In the genomic region with DNA sequence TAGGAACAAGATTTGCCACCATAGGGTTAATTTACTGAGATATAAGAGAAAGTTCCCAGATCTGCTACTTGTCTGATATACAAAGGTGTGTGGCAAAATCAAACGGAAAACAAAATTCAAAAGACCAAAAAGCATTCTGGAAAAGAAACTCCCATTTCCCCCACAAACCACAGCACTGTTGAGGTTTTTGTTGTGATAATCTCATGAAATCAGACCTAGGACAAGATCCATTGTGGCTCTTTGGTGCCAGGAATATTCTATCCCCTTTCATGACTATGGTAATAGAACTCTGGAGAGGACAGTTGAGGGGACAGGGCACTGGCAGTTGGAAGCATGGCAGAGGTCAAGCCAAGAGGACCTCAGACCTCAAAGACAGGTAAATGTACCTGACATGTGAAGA, we compare ENCODE assay signal across 28 mouse cellular contexts. TPM values are rescaled to one million over a fixed set of nuclear protein-coding genes. Genes with fewer than 3 reads are reported as not detected.
"Had no signal": no experiment of that assay in that cellular context is flagged by ENCODE, and none has a peak within 500 bp of the region (broad histone marks: within the 10 kb centered on the region; RNA-seq: fewer than 3 reads in every experiment).

A gene (plus strand): TSS at position 301 of the 400 bp plus-strand sequence.

- H3K4me1 ChIP-seq: embryonic facial prominence, embryonic 10.5 days; embryonic facial prominence, embryonic 12.5 days; embryonic facial prominence, embryonic 13.5 days; embryonic facial prominence, embryonic 15.5 days; forebrain, embryonic 10.5 days; forebrain, embryonic 12.5 days; forebrain, embryonic 13.5 days; forebrain, embryonic 15.5 days had no signal

- H3K4me3 ChIP-seq: embryonic facial prominence, embryonic 10.5 days; embryonic facial prominence, embryonic 12.5 days; embryonic facial prominence, embryonic 13.5 days; embryonic facial prominence, embryonic 15.5 days; erythroblast, embryonic 14.5 days; forebrain, embryonic 10.5 days; forebrain, embryonic 12.5 days; forebrain, embryonic 13.5 days; forebrain, embryonic 15.5 days; gastrocnemius, adult 2 months; heart, adult 2 months had no signal

- H3K36me3 ChIP-seq: embryonic facial prominence, embryonic 10.5 days; embryonic facial prominence, embryonic 12.5 days; embryonic facial prominence, embryonic 13.5 days; embryonic facial prominence, embryonic 15.5 days; forebrain, embryonic 10.5 days; forebrain, embryonic 12.5 days; forebrain, embryonic 15.5 days had no signal

- H3K27ac ChIP-seq: embryonic facial prominence, embryonic 10.5 days; embryonic facial prominence, embryonic 12.5 days; embryonic facial prominence, embryonic 13.5 days; embryonic facial prominence, embryonic 15.5 days; forebrain, embryonic 10.5 days; forebrain, embryonic 12.5 days; forebrain, embryonic 13.5 days; forebrain, embryonic 15.5 days; gastrocnemius, adult 2 months; heart, adult 2 months had no signal

- H3K27me3 ChIP-seq: embryonic facial prominence, embryonic 12.5 days; embryonic facial prominence, embryonic 13.5 days; embryonic facial prominence, embryonic 15.5 days; forebrain, embryonic 12.5 days; forebrain, embryonic 13.5 days; forebrain, embryonic 15.5 days had no signal

- DNase-seq: cerebellum, adult 8-10 months; cerebellum, adult 9-10 months; cerebellum, adult 9-11 months; cerebellum, postnatal 10 days; cerebellum, postnatal 14 days; cerebellum, postnatal 25 days; cerebellum, postnatal 36 days; embryo, embryonic 11 days; forebrain, postnatal 0 days; gastrocnemius, adult 2 months; gastrocnemius, postnatal 10 days; gastrocnemius, postnatal 14 days; gastrocnemius, postnatal 25 days; gastrocnemius, postnatal 36 days; heart, adult 11 months; heart, adult 18-20 months; heart, adult 2 months had no signal

RNA-seq across cellular contexts. Expression of the gene that starts here (rescaled TPM):
- polyA plus RNA-seq: cortical plate, adult 2 months; embryonic facial prominence, embryonic 12.5 days; embryonic facial prominence, embryonic 13.5 days; erythroblast, embryonic 14.5 days; frontal cortex, adult 2 months; heart, adult 2 months had no signal
